ENCODE assay signal across 8 mouse cellular contexts in genomic region chr9:100645026-100645940, GRCm38 (mm10). TPM values are rescaled to one million over a fixed set of nuclear protein-coding genes. Genes with fewer than 3 reads are reported as not detected.
DNase-seq lines count a peak whose midpoint lies in the region; ATAC-seq and TF ChIP-seq lines count a peak whose summit lies in the region.

No protein-coding gene starts in this region.

- H3K9me3 ChIP-seq in limb, embryonic 15.5 days = no peaks in the 10 kb centered on the region

- intact Hi-C loops in gastrocnemius, postnatal 14 days (cut with DNase I; ENCODE audit: low total_unique reads) = loop anchor here (5.0 kb wide), 1 partner anchor 272 kb away; no protein-coding TSS in a partner anchor

- no peak for ATAC-seq in limb, embryonic 15.5 days (ENCODE audit: insufficient number of reproducible peaks, low FRiP score, low TSS enrichment, low read depth)
- no peak for ATAC-seq in megakaryocyte-erythroid progenitor cell, adult 5-6 weeks (replicated peaks; ENCODE audit: low FRiP score, low TSS enrichment, poor library complexity, severe bottlenecking)

- 8% methylated on average over 8 of the region's 8 CpGs for WGBS in cerebellum, adult 2 months
- 28% methylated on average over 8 of the region's 8 CpGs for WGBS in limb, embryonic 15.5 days

- peak overlapping the region; percentile 48 for H3K4me2 ChIP-seq in limb, embryonic 15.5 days

- no peak overlapping the region for H3K9ac ChIP-seq in limb, embryonic 15.5 days

- H3K27me3 ChIP-seq in cerebellum, adult 2 months (ENCODE audit: control insufficient read depth, insufficient read depth, low read length) = no peaks in the 10 kb centered on the region
- H3K27me3 ChIP-seq in limb, embryonic 15.5 days = no peaks in the 10 kb centered on the region

- no peak for TF ChIP-seq POLR2A in cerebellum, adult 2 months (IDR thresholded peaks at IDR 0.05; ENCODE audit: borderline replicate concordance, insufficient read depth, low read length)

- H3K4me3 ChIP-seq in cerebellum, adult 2 months (replicated peaks; ENCODE audit: insufficient read depth, low read depth, low read length) = peak overlapping the region; percentile 12
- peak overlapping the region; percentile 63 for H3K4me3 ChIP-seq in limb, embryonic 15.5 days

- no peaks in the 10 kb centered on the region for H3K36me3 ChIP-seq in limb, embryonic 15.5 days

- no peak for TF ChIP-seq CTCF in cerebellum, adult 2 months (IDR thresholded peaks at IDR 0.05; ENCODE audit: borderline replicate concordance, insufficient read depth, low read depth, low read length)

- H3K27ac ChIP-seq in cerebellum, adult 2 months (ENCODE audit: insufficient read depth, low read length) = no peak overlapping the region
- no peak overlapping the region for H3K27ac ChIP-seq in limb, embryonic 15.5 days

- peaks cover 5% of the 10 kb centered on the region; the same call in 1 of the 2 replicates for H3K4me1 ChIP-seq in cerebellum, adult 2 months (ENCODE audit: control insufficient read depth, insufficient read depth, low read length)
- H3K4me1 ChIP-seq in limb, embryonic 15.5 days = peaks cover 8% of the 10 kb centered on the region

- no peak for DNase-seq in cerebellum, adult 2 months
- no peak for DNase-seq in cerebellum, postnatal 4 days (ENCODE audit: low spot score in 2 of 2)
- DNase-seq in retina, embryonic 14.5 days (ENCODE audit: low spot score) = peak; percentile 11
- DNase-seq in retina, postnatal 1 day = no peak
- no peak for DNase-seq in urinary bladder, postnatal 25 days (ENCODE audit: low spot score)
- DNase-seq in gastrocnemius, postnatal 14 days = no peak

RNA-seq across cellular contexts. Expression of gene Stag1, which starts 47.7 kb away (rescaled TPM):
- 32.0 and 35.0 TPM in 2 replicates for polyA plus RNA-seq in cerebellum, adult 2 months (2012; rRNA removed)
- 37.9 and 46.2 TPM in 2 replicates for polyA plus RNA-seq in limb, embryonic 15.5 days (2015; fragmentation: Nextera tagmentation; extraction: Ambion mirVana)
- total RNA-seq in megakaryocyte-erythroid progenitor cell, adult 5-6 weeks (2014; fragmentation: Nextera tagmentation) = 67.5 and 68.5 TPM in 2 replicates
- total RNA-seq in megakaryocyte-erythroid progenitor cell, adult 5-6 weeks (2017) = 88.8 and 97.6 TPM in 2 replicates
- 10 to 100 TPM; 24.2 to 27.9 TPM for total RNA-seq in gastrocnemius, postnatal 14 days (2021)
